Mouse (Mus musculus): ENCODE results near the gene Lef1. TPM values are rescaled to one million over a fixed set of nuclear protein-coding genes. Genes with fewer than 3 reads are reported as not detected.

Lef1 gene
- polyA plus RNA-seq, 1 experiment from 2014 or later, result 60.8 TPM

- no peak overlapping the region for H3K27ac ChIP-seq (replicated peaks; ENCODE audit: low read depth, low read length)
- H3K9ac ChIP-seq (ENCODE audit: low read length), result no peak overlapping the region
- no peak for DNase-seq (ENCODE audit: low spot score)
- H3K4me2 ChIP-seq (ENCODE audit: low read depth, severe bottlenecking), result no peak overlapping the region
- H3K4me3 ChIP-seq (ENCODE audit: low read depth, low read length), result no peak overlapping the region
- WGBS, result 85% methylated on average over 19 of the region's 19 CpGs
- H3K27me3 ChIP-seq (ENCODE audit: control insufficient read depth, insufficient read depth, low read length), result no peaks in the 10 kb centered on the region
- 0 out of 2 replicates have a peak, but pooled peaks cover 2% of the 10 kb centered on the region for H3K36me3 ChIP-seq (ENCODE audit: control insufficient read depth, insufficient read depth, low read length)
- ATAC-seq (ENCODE audit: insufficient number of reproducible peaks, low FRiP score, low TSS enrichment, low read depth), result no peak
- H3K4me1 ChIP-seq (ENCODE audit: control insufficient read depth, insufficient read depth, low read length), result no peaks in the 10 kb centered on the region; the same call in 1 of the 2 replicates
- no peaks in the 10 kb centered on the region for H3K9me3 ChIP-seq (ENCODE audit: control insufficient read depth, low read length)
Measured at GRCm38 (mm10) chr3:131190671-131191367, 80.5 kb downstream of the Lef1 start.

- Histone ChIP-seq H3K4me1 (ENCODE audit: control insufficient read depth, insufficient read depth, low read length) (peaks cover 6% of the 10 kb centered on the region; the same call in 1 of the 2 replicates), H3K27ac (replicated peaks; ENCODE audit: low read depth, low read length) (no peak overlapping the region), H3K9ac (ENCODE audit: low read length) (no peak overlapping the region), H3K27me3 (ENCODE audit: control insufficient read depth, insufficient read depth, low read length) (no peaks in the 10 kb centered on the region), H3K9me3 (ENCODE audit: control insufficient read depth, low read length) (no peaks in the 10 kb centered on the region), H3K4me3 (ENCODE audit: low read depth, low read length) (no peak overlapping the region), H3K4me2 (ENCODE audit: low read depth, severe bottlenecking) (no peak overlapping the region), H3K36me3 (ENCODE audit: control insufficient read depth, insufficient read depth, low read length) (0 out of 2 replicates have a peak, but pooled peaks cover 2% of the 10 kb centered on the region)
- no peak for DNase-seq (ENCODE audit: low spot score)
- WGBS, result 93% methylated on average over 7 of the region's 7 CpGs
- ATAC-seq (ENCODE audit: insufficient number of reproducible peaks, low FRiP score, low TSS enrichment, low read depth), result no peak
Measured at GRCm38 (mm10) chr3:131191454-131191853, 81.2 kb downstream of the Lef1 start.

- H3K27me3 ChIP-seq (ENCODE audit: control insufficient read depth, insufficient read depth, low read length), result no peaks in the 10 kb centered on the region
- WGBS, result 45% methylated on average over 10 of the region's 10 CpGs
- H3K36me3 ChIP-seq (ENCODE audit: control insufficient read depth, insufficient read depth, low read length), result no peaks in the 10 kb centered on the region
- ATAC-seq (ENCODE audit: insufficient number of reproducible peaks, low FRiP score, low TSS enrichment, low read depth) (0 out of 2 replicates have a peak, but pooled peaks have one; percentile 6), DNase-seq (ENCODE audit: low spot score) (no peak)
- H3K9me3 ChIP-seq (ENCODE audit: control insufficient read depth, low read length), result no peaks in the 10 kb centered on the region
- H3K4me3 ChIP-seq (ENCODE audit: low read depth, low read length), result no peak overlapping the region
- H3K27ac ChIP-seq (replicated peaks; ENCODE audit: low read depth, low read length), result no peak overlapping the region
- no peak overlapping the region for H3K9ac ChIP-seq (ENCODE audit: low read length)
- peaks cover 8% of the 10 kb centered on the region; the same call in 1 of the 2 replicates for H3K4me1 ChIP-seq (ENCODE audit: control insufficient read depth, insufficient read depth, low read length)
- H3K4me2 ChIP-seq (ENCODE audit: low read depth, severe bottlenecking), result no peak overlapping the region
Measured at GRCm38 (mm10) chr3:131196050-131196449, 85.8 kb downstream of the Lef1 start.

- no peak overlapping the region for H3K9ac ChIP-seq (ENCODE audit: low read length)
- DNase-seq (ENCODE audit: low spot score) (peak; percentile 40), ATAC-seq (ENCODE audit: insufficient number of reproducible peaks, low FRiP score, low TSS enrichment, low read depth) (no peak)
- no peak overlapping the region for H3K4me3 ChIP-seq (ENCODE audit: low read depth, low read length)
- H3K9me3 ChIP-seq (ENCODE audit: control insufficient read depth, low read length), result no peaks in the 10 kb centered on the region
- H3K4me1 ChIP-seq (ENCODE audit: control insufficient read depth, insufficient read depth, low read length), result peaks cover 8% of the 10 kb centered on the region; the same call in 1 of the 2 replicates
- no peaks in the 10 kb centered on the region for H3K27me3 ChIP-seq (ENCODE audit: control insufficient read depth, insufficient read depth, low read length)
- H3K4me2 ChIP-seq (ENCODE audit: low read depth, severe bottlenecking), result no peak overlapping the region
- H3K36me3 ChIP-seq (ENCODE audit: control insufficient read depth, insufficient read depth, low read length), result no peaks in the 10 kb centered on the region
- H3K27ac ChIP-seq (replicated peaks; ENCODE audit: low read depth, low read length), result no peak overlapping the region
- WGBS, result 19% methylated on average over 8 of the region's 8 CpGs
Measured at GRCm38 (mm10) chr3:131196507-131197019, 86.3 kb downstream of the Lef1 start.

GRCm38 (mm10) chr3:131198991-131199390 lies 88.7 kb downstream of the Lef1 start:
- H3K9ac ChIP-seq (ENCODE audit: low read length), result no peak overlapping the region
- H3K9me3 ChIP-seq (ENCODE audit: control insufficient read depth, low read length), result no peaks in the 10 kb centered on the region
- 85% methylated on average over 3 of the region's 3 CpGs for WGBS
- DNase-seq (ENCODE audit: low spot score), result no peak
- no peak for ATAC-seq (ENCODE audit: insufficient number of reproducible peaks, low FRiP score, low TSS enrichment, low read depth)
- no peak overlapping the region for H3K4me3 ChIP-seq (ENCODE audit: low read depth, low read length)
- H3K27ac ChIP-seq (replicated peaks; ENCODE audit: low read depth, low read length), result no peak overlapping the region
- peaks cover under 1% of the 10 kb centered on the region; the same call in 1 of the 2 replicates for H3K36me3 ChIP-seq (ENCODE audit: control insufficient read depth, insufficient read depth, low read length)
- peaks cover 16% of the 10 kb centered on the region for H3K4me1 ChIP-seq (ENCODE audit: control insufficient read depth, insufficient read depth, low read length)
- no peaks in the 10 kb centered on the region for H3K27me3 ChIP-seq (ENCODE audit: control insufficient read depth, insufficient read depth, low read length)
- no peak overlapping the region for H3K4me2 ChIP-seq (ENCODE audit: low read depth, severe bottlenecking)

GRCm38 (mm10) chr3:131199590-131200288 lies 89.5 kb downstream of the Lef1 start:
- peaks cover 16% of the 10 kb centered on the region for H3K4me1 ChIP-seq (ENCODE audit: control insufficient read depth, insufficient read depth, low read length)
- no peaks in the 10 kb centered on the region for H3K9me3 ChIP-seq (ENCODE audit: control insufficient read depth, low read length)
- no peaks in the 10 kb centered on the region for H3K27me3 ChIP-seq (ENCODE audit: control insufficient read depth, insufficient read depth, low read length)
- 82% methylated on average over 20 of the region's 20 CpGs for WGBS
- H3K4me2 ChIP-seq (ENCODE audit: low read depth, severe bottlenecking), result no peak overlapping the region
- ATAC-seq (ENCODE audit: insufficient number of reproducible peaks, low FRiP score, low TSS enrichment, low read depth), result no peak
- DNase-seq (ENCODE audit: low spot score), result no peak
- no peak overlapping the region for H3K4me3 ChIP-seq (ENCODE audit: low read depth, low read length)
- no peak overlapping the region for H3K27ac ChIP-seq (replicated peaks; ENCODE audit: low read depth, low read length)
- peaks cover 4% of the 10 kb centered on the region; the same call in 1 of the 2 replicates for H3K36me3 ChIP-seq (ENCODE audit: control insufficient read depth, insufficient read depth, low read length)
- no peak overlapping the region for H3K9ac ChIP-seq (ENCODE audit: low read length)

- Histone ChIP-seq H3K27me3 (ENCODE audit: control insufficient read depth, insufficient read depth, low read length) (no peaks in the 10 kb centered on the region), H3K9ac (ENCODE audit: low read length) (no peak overlapping the region), H3K36me3 (ENCODE audit: control insufficient read depth, insufficient read depth, low read length) (peaks cover 6% of the 10 kb centered on the region; the same call in 1 of the 2 replicates), H3K4me1 (ENCODE audit: control insufficient read depth, insufficient read depth, low read length) (peaks cover 8% of the 10 kb centered on the region), H3K4me3 (ENCODE audit: low read depth, low read length) (no peak overlapping the region), H3K4me2 (ENCODE audit: low read depth, severe bottlenecking) (no peak overlapping the region), H3K27ac (replicated peaks; ENCODE audit: low read depth, low read length) (no peak overlapping the region), H3K9me3 (ENCODE audit: control insufficient read depth, low read length) (no peaks in the 10 kb centered on the region)
- 27% methylated on average over 7 of the region's 7 CpGs for WGBS
- ATAC-seq (ENCODE audit: insufficient number of reproducible peaks, low FRiP score, low TSS enrichment, low read depth) (no peak), DNase-seq (ENCODE audit: low spot score) (no peak)
Measured at GRCm38 (mm10) chr3:131202311-131202710, 92.0 kb downstream of the Lef1 start.

GRCm38 (mm10) chr3:131207846-131208245 lies 97.6 kb downstream of the Lef1 start:
- H3K9ac ChIP-seq (ENCODE audit: low read length), result no peak overlapping the region
- no peak overlapping the region for H3K27ac ChIP-seq (replicated peaks; ENCODE audit: low read depth, low read length)
- DNase-seq (ENCODE audit: low spot score) (no peak), ATAC-seq (ENCODE audit: insufficient number of reproducible peaks, low FRiP score, low TSS enrichment, low read depth) (no peak)
- H3K27me3 ChIP-seq (ENCODE audit: control insufficient read depth, insufficient read depth, low read length), result no peaks in the 10 kb centered on the region
- H3K36me3 ChIP-seq (ENCODE audit: control insufficient read depth, insufficient read depth, low read length), result peaks cover 6% of the 10 kb centered on the region; the same call in 1 of the 2 replicates
- no peak overlapping the region for H3K4me2 ChIP-seq (ENCODE audit: low read depth, severe bottlenecking)
- no peaks in the 10 kb centered on the region for H3K4me1 ChIP-seq (ENCODE audit: control insufficient read depth, insufficient read depth, low read length)
- WGBS, result 89% methylated on average over 5 of the region's 5 CpGs
- no peak overlapping the region for H3K4me3 ChIP-seq (ENCODE audit: low read depth, low read length)
- no peaks in the 10 kb centered on the region for H3K9me3 ChIP-seq (ENCODE audit: control insufficient read depth, low read length)
